Comparison of ENCODE assay signal across 10 mouse cellular contexts in the genomic region with DNA sequence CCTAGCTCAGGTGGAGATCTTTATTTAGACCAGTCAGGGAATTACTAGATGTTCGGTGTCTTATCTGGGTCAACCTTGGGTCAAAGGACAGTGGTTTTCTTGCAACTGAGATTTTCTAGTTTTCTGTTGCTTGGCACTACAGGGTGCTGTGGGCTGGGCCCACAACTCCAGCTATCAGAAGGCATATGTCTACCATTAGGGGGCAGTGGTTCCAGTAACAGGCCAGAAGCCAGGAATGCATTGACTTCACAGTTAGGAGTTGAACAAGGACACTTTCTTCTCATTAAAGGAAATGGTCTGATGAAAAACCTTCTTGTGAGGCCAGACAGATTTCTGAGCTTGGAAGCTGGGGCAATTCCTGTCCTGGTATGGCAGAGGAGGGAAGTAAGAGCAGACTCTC. TPM values are rescaled to one million over a fixed set of nuclear protein-coding genes. Genes with fewer than 3 reads are reported as not detected.
A peak's percentile ranks its signal among the peaks of the same experiment; 100 is the strongest.
DNase-seq lines count a peak whose midpoint lies in the region; ATAC-seq and TF ChIP-seq lines count a peak whose summit lies in the region.
"Had no signal": no experiment of that assay in that cellular context is flagged by ENCODE, and none has a peak within 500 bp of the region (broad histone marks: within the 10 kb centered on the region; RNA-seq: fewer than 3 reads in every experiment).

No protein-coding gene starts in this region.

- TF ChIP-seq CTCF in cortical plate, adult 2 months (IDR thresholded peaks at IDR 0.05; ENCODE audit: extremely low read depth, insufficient read depth, low read length): peak; percentile 51

- intact Hi-C loops in gastrocnemius, postnatal 14 days (cut with DNase I; ENCODE audit: low total_unique reads): no loop called here

- no peak overlapping the region for H3K27ac ChIP-seq in embryonic facial prominence, embryonic 11.5 days (replicated peaks; ENCODE audit: low read depth, low read length)
- H3K27ac ChIP-seq in embryonic facial prominence, embryonic 10.5 days (replicated peaks): no peak overlapping the region
- H3K27ac ChIP-seq in liver, embryonic 11.5 days (ENCODE audit: low read depth, low read length): no peak overlapping the region
- no peak overlapping the region for H3K27ac ChIP-seq in liver, embryonic 12.5 days
- H3K27ac ChIP-seq in cortical plate, adult 2 months (ENCODE audit: insufficient read depth, low read length): no peak overlapping the region
- H3K27ac ChIP-seq: neural tube, embryonic 13.5 days had no signal

- no peak overlapping the region for H3K4me3 ChIP-seq in embryonic facial prominence, embryonic 11.5 days (ENCODE audit: low read depth, low read length)
- H3K4me3 ChIP-seq in embryonic facial prominence, embryonic 10.5 days: no peak overlapping the region
- H3K4me3 ChIP-seq in liver, embryonic 11.5 days (ENCODE audit: low read depth, low read length): no peak overlapping the region
- no peak overlapping the region for H3K4me3 ChIP-seq in liver, embryonic 12.5 days
- H3K4me3 ChIP-seq in cortical plate, adult 2 months (ENCODE audit: insufficient read depth, low read length): no peak overlapping the region
- H3K4me3 ChIP-seq: neural tube, embryonic 13.5 days had no signal

- no peaks in the 10 kb centered on the region for H3K27me3 ChIP-seq in embryonic facial prominence, embryonic 11.5 days (ENCODE audit: control insufficient read depth, insufficient read depth, low read length)
- no peaks in the 10 kb centered on the region for H3K27me3 ChIP-seq in embryonic facial prominence, embryonic 10.5 days (replicated peaks; ENCODE audit: low read depth, poor library complexity, severe bottlenecking)
- no peaks in the 10 kb centered on the region for H3K27me3 ChIP-seq in liver, embryonic 11.5 days (replicated peaks; ENCODE audit: control insufficient read depth, insufficient read depth, low read length)
- H3K27me3 ChIP-seq in liver, embryonic 12.5 days (replicated peaks): no peaks in the 10 kb centered on the region
- H3K27me3 ChIP-seq: neural tube, embryonic 13.5 days had no signal

- WGBS in embryonic facial prominence, embryonic 11.5 days: 69% methylated on average over 1 of the region's 1 CpGs
- 76% methylated on average over 1 of the region's 1 CpGs for WGBS in embryonic facial prominence, embryonic 10.5 days
- 53% methylated on average over 1 of the region's 1 CpGs for WGBS in liver, embryonic 11.5 days
- WGBS in liver, embryonic 12.5 days (ENCODE audit: insufficient replicate concordance): 37% methylated on average over 1 of the region's 1 CpGs

- H3K4me1 ChIP-seq in embryonic facial prominence, embryonic 11.5 days (ENCODE audit: control insufficient read depth, insufficient read depth, low read length): no peaks in the 10 kb centered on the region
- H3K4me1 ChIP-seq in embryonic facial prominence, embryonic 10.5 days: peaks cover 8% of the 10 kb centered on the region; the same call in 1 of the 2 replicates
- peaks cover 10% of the 10 kb centered on the region for H3K4me1 ChIP-seq in liver, embryonic 11.5 days (replicated peaks; ENCODE audit: control insufficient read depth, insufficient read depth, low read length)
- peaks cover 72% of the 10 kb centered on the region for H3K4me1 ChIP-seq in liver, embryonic 12.5 days
- peaks cover 16% of the 10 kb centered on the region for H3K4me1 ChIP-seq in cortical plate, adult 2 months (ENCODE audit: control insufficient read depth, insufficient read depth, low read length)

- no peaks in the 10 kb centered on the region for H3K9me3 ChIP-seq in embryonic facial prominence, embryonic 11.5 days (replicated peaks; ENCODE audit: control insufficient read depth, low read length)
- no peaks in the 10 kb centered on the region for H3K9me3 ChIP-seq in embryonic facial prominence, embryonic 10.5 days
- H3K9me3 ChIP-seq in liver, embryonic 11.5 days (ENCODE audit: control insufficient read depth, low read length): no peaks in the 10 kb centered on the region
- no peaks in the 10 kb centered on the region for H3K9me3 ChIP-seq in liver, embryonic 12.5 days (replicated peaks)
- H3K9me3 ChIP-seq: neural tube, embryonic 13.5 days had no signal

- H3K9ac ChIP-seq in embryonic facial prominence, embryonic 11.5 days (replicated peaks; ENCODE audit: low read length): no peak overlapping the region
- H3K9ac ChIP-seq in liver, embryonic 11.5 days (ENCODE audit: low read depth, low read length): no peak overlapping the region
- H3K9ac ChIP-seq in liver, embryonic 12.5 days: no peak overlapping the region
- H3K9ac ChIP-seq: neural tube, embryonic 13.5 days had no signal

- peak; percentile 27 for DNase-seq in embryonic facial prominence, embryonic 11.5 days (ENCODE audit: low spot score)
- no peak for DNase-seq in embryonic facial prominence, embryonic 10.5 days (ENCODE audit: low spot score)
- DNase-seq in liver, embryonic 11.5 days (ENCODE audit: low spot score): no peak
- DNase-seq in naive thymus-derived CD4-positive, alpha-beta T cell, adult 2 months (ENCODE audit: low read depth): peak; percentile 47
- no peak for DNase-seq in gastrocnemius, postnatal 14 days
- DNase-seq in spleen, postnatal 36 days (ENCODE audit: low spot score in 2 of 2): no peak

- TF ChIP-seq POLR2A in cortical plate, adult 2 months (IDR thresholded peaks at IDR 0.05; ENCODE audit: extremely low read depth, insufficient read depth, low read length): no peak

- no peak overlapping the region for H3K4me2 ChIP-seq in embryonic facial prominence, embryonic 11.5 days (ENCODE audit: low read depth, low read length)
- H3K4me2 ChIP-seq in liver, embryonic 11.5 days: no peak overlapping the region
- H3K4me2 ChIP-seq in liver, embryonic 12.5 days: no peak overlapping the region
- H3K4me2 ChIP-seq: neural tube, embryonic 13.5 days had no signal

- no peaks in the 10 kb centered on the region; the same call in 1 of the 2 replicates for H3K36me3 ChIP-seq in embryonic facial prominence, embryonic 11.5 days (replicated peaks; ENCODE audit: control insufficient read depth, insufficient read depth, low read depth, low read length)
- peaks cover 33% of the 10 kb centered on the region for H3K36me3 ChIP-seq in embryonic facial prominence, embryonic 10.5 days (replicated peaks)
- peaks cover 9% of the 10 kb centered on the region for H3K36me3 ChIP-seq in liver, embryonic 11.5 days (ENCODE audit: control insufficient read depth, insufficient read depth, low read length)
- peaks cover 47% of the 10 kb centered on the region for H3K36me3 ChIP-seq in liver, embryonic 12.5 days

- no peak for ATAC-seq in embryonic facial prominence, embryonic 11.5 days (replicated peaks; ENCODE audit: insufficient number of reproducible peaks, low FRiP score, low TSS enrichment, low read depth)
- 0 out of 2 replicates have a peak, but pooled peaks have one; percentile 42 for ATAC-seq in liver, embryonic 11.5 days (replicated peaks; ENCODE audit: low FRiP score)
- no peak; the same call in 1 of the 2 replicates for ATAC-seq in liver, embryonic 12.5 days

RNA-seq across cellular contexts. Expression of a gene that starts 30.2 kb away (rescaled TPM):
- 14.7 and 15.2 TPM in 2 replicates for polyA plus RNA-seq in embryonic facial prominence, embryonic 11.5 days (2014; fragmentation: Nextera tagmentation; extraction: Ambion mirVana)
- polyA plus RNA-seq in embryonic facial prominence, embryonic 10.5 days (2016; fragmentation: Nextera tagmentation; extraction: Ambion mirVana): 17.2 and 18.6 TPM in 2 replicates
- 37.2 and 43.0 TPM in 2 replicates for polyA plus RNA-seq in liver, embryonic 11.5 days (2014; fragmentation: Nextera tagmentation; extraction: Ambion mirVana)
- 41.6 and 42.4 TPM in 2 replicates for polyA plus RNA-seq in liver, embryonic 12.5 days (2016; fragmentation: Nextera tagmentation; extraction: Ambion mirVana)
- polyA plus RNA-seq in cortical plate, adult 2 months (2012; rRNA removed): 44.1 and 46.0 TPM in 2 replicates
- 10 to 100 TPM; 61.9 to 74.6 TPM for total RNA-seq in gastrocnemius, postnatal 14 days (2021)

RNA-seq across cellular contexts. Expression of a gene that starts 53.9 kb away (rescaled TPM):
- polyA plus RNA-seq in embryonic facial prominence, embryonic 11.5 days (2014; fragmentation: Nextera tagmentation; extraction: Ambion mirVana): not detected in 2 replicates
- polyA plus RNA-seq in embryonic facial prominence, embryonic 10.5 days (2016; fragmentation: Nextera tagmentation; extraction: Ambion mirVana): not detected in 2 replicates
- polyA plus RNA-seq in liver, embryonic 11.5 days (2014; fragmentation: Nextera tagmentation; extraction: Ambion mirVana): not detected in 2 replicates
- polyA plus RNA-seq in liver, embryonic 12.5 days (2016; fragmentation: Nextera tagmentation; extraction: Ambion mirVana): not detected in 2 replicates
- not detected in 2 replicates for polyA plus RNA-seq in cortical plate, adult 2 months (2012; rRNA removed)
- not detected for total RNA-seq in gastrocnemius, postnatal 14 days (2021)
- total RNA-seq: left cerebral cortex, postnatal 25 days had no signal
- polyA plus RNA-seq: neural tube, embryonic 13.5 days had no signal

Comparison
In these comparisons a context has a peak if more than half of its experiments do, and no peak if none do; other contexts are left out.
1. DNase-seq: peak in embryonic facial prominence, embryonic 11.5 days (single experiment) and naive thymus-derived CD4-positive, alpha-beta T cell, adult 2 months (single experiment); none in embryonic facial prominence, embryonic 10.5 days (single experiment), liver, embryonic 11.5 days (single experiment), gastrocnemius, postnatal 14 days (single experiment) and spleen, postnatal 36 days (0 of 2).